Mouse (Mus musculus): Measurements from ENCODE around the gene Klhdc10.

Gene Klhdc10

GRCm38 (mm10) chr6:30403465-30403864, 1.8 kb downstream of the Klhdc10 start:
- DNase-seq (ENCODE audit: low spot score) = peak; percentile 77

- DNase-seq (ENCODE audit: low spot score) = no peak
These were observed 3.0 kb downstream of the Klhdc10 start for GRCm38 (mm10) chr6:30404671-30405070.

- DNase-seq (ENCODE audit: low spot score) = no peak
These were observed 6.6 kb downstream of the Klhdc10 start for GRCm38 (mm10) chr6:30408276-30408675.

GRCm38 (mm10) chr6:30409399-30410093, 7.9 kb downstream of the Klhdc10 start:
- no peak for DNase-seq (ENCODE audit: low spot score)

- no peak for DNase-seq (ENCODE audit: low spot score)
These were observed 9.6 kb downstream of the Klhdc10 start for GRCm38 (mm10) chr6:30411311-30411710.

- no peak for DNase-seq (ENCODE audit: low spot score)
These were observed 14.5 kb downstream of the Klhdc10 start for GRCm38 (mm10) chr6:30416126-30416525.

GRCm38 (mm10) chr6:30416801-30417200, 15.1 kb downstream of the Klhdc10 start:
- DNase-seq (ENCODE audit: low spot score) = no peak

GRCm38 (mm10) chr6:30432461-30433192, 31.0 kb downstream of the Klhdc10 start:
- DNase-seq (ENCODE audit: low spot score) = peak; percentile 43

GRCm38 (mm10) chr6:30436476-30436875, 34.8 kb downstream of the Klhdc10 start:
- no peak for DNase-seq (ENCODE audit: low spot score)

GRCm38 (mm10) chr6:30437054-30437453, 35.4 kb downstream of the Klhdc10 start:
- DNase-seq (ENCODE audit: low spot score) = peak; percentile 57

GRCm38 (mm10) chr6:30439576-30439975, 37.9 kb downstream of the Klhdc10 start:
- no peak for DNase-seq (ENCODE audit: low spot score)

- DNase-seq (ENCODE audit: low spot score) = no peak
These were observed 55.3 kb downstream of the Klhdc10 start for GRCm38 (mm10) chr6:30456991-30457390.

- no peak for DNase-seq (ENCODE audit: low spot score)
These were observed 57.0 kb downstream of the Klhdc10 start for GRCm38 (mm10) chr6:30458626-30459025.

GRCm38 (mm10) chr6:30459056-30459747, 57.5 kb downstream of the Klhdc10 start:
- DNase-seq (ENCODE audit: low spot score) = no peak

GRCm38 (mm10) chr6:30459811-30460749, 58.4 kb downstream of the Klhdc10 start:
- DNase-seq (ENCODE audit: low spot score) = peak; percentile 74

GRCm38 (mm10) chr6:30460750-30461446, 59.2 kb downstream of the Klhdc10 start:
- DNase-seq (ENCODE audit: low spot score) = peak; percentile 93

- no peak for DNase-seq (ENCODE audit: low spot score)
These were observed 60.2 kb downstream of the Klhdc10 start for GRCm38 (mm10) chr6:30461755-30462344.

- DNase-seq (ENCODE audit: low spot score) = peak; percentile 43
These were observed 61.2 kb downstream of the Klhdc10 start for GRCm38 (mm10) chr6:30462822-30463221.

- DNase-seq (ENCODE audit: low spot score) = no peak
These were observed 63.9 kb downstream of the Klhdc10 start for GRCm38 (mm10) chr6:30465586-30465985.

GRCm38 (mm10) chr6:30468058-30468457, 66.4 kb downstream of the Klhdc10 start:
- no peak for DNase-seq (ENCODE audit: low spot score)

- no peak for DNase-seq (ENCODE audit: low spot score)
These were observed 67.0 kb downstream of the Klhdc10 start for GRCm38 (mm10) chr6:30468684-30469083.
